Mouse (Mus musculus) lung, embryonic 14.5 days (tissue): Measurements from ENCODE around the gene Ngf. TPM values are rescaled to one million over a fixed set of nuclear protein-coding genes. Genes with fewer than 3 reads are reported as not detected.

Source experiments
- ATAC-seq: fragments of 200-750 bp; cut with Nextera tagmentation; 2 replicates; pipeline ENCODE4 v1.8.0; 2017; ENCODE audit warnings: mild to moderate bottlenecking, moderate TSS enrichment, moderate library complexity; ENCODE audit not compliant: insufficient read depth
- DNase-seq: peaks from one replicate; pipeline ENCODE4 v3.0.0-alpha.2; 2015
- H3K27ac ChIP-seq: fragments of 300-500 bp; sonication (generic); 2 replicates; pipeline ENCODE4 v1.5.1; 2014; ENCODE audit warnings: low read depth, mild to moderate bottlenecking, moderate library complexity
- H3K27me3 ChIP-seq: fragments of 300-500 bp; sonication (generic); 2 replicates; pipeline ENCODE4 v1.6.1; 2014; ENCODE audit warnings: low read length, control low read depth; ENCODE audit not compliant: insufficient read depth
- H3K36me3 ChIP-seq: fragments of 300-500 bp; sonication (generic); 2 replicates; pipeline ENCODE4 v1.6.1; 2014; ENCODE audit warnings: control low read depth; ENCODE audit not compliant: insufficient read depth
- H3K4me1 ChIP-seq: fragments of 300-500 bp; sonication (generic); 2 replicates; pipeline ENCODE4 v1.6.1; 2014; ENCODE audit warnings: antibody characterized with exemption, control low read depth; ENCODE audit not compliant: insufficient read depth
- H3K4me2 ChIP-seq: fragments of 300-500 bp; sonication (generic); 2 replicates; pipeline ENCODE4 v1.6.1; 2014; ENCODE audit warnings: mild to moderate bottlenecking
- H3K4me3 ChIP-seq: fragments of 300-500 bp; sonication (generic); 2 replicates; pipeline ENCODE4 v1.5.1; 2014; ENCODE audit warnings: low read depth, low read length
- H3K9ac ChIP-seq: fragments of 300-500 bp; sonication (generic); 2 replicates; pipeline ENCODE4 v1.6.1; 2014
- H3K9me3 ChIP-seq: fragments of 300-500 bp; sonication (generic); 2 replicates; pipeline ENCODE4 v1.6.1; 2016; ENCODE audit warnings: low read depth, low read length, control low read depth
- CTCF ChIP-seq: IDR thresholded peaks from 2 replicates; pipeline ENCODE4 v1.5.1; 2016; ENCODE audit warnings: antibody characterized with exemption, low read depth
- WGBS: fragments of 180-500 bp; shearing (Covaris S2); extraction: QIAGEN DNeasy Blood & Tissue Kit; methylation state at CpG from one replicate; pipeline ENCODE4 v1.1.7; 2014; 5-methylcytosine and 5-hydroxymethylcytosine counted together
- polyA plus RNA-seq: library from polyadenylated mRNA; unstranded; fragments of >200 nt; fragmentation: Nextera tagmentation; extraction: Ambion mirVana; gene quantifications from 2 replicates; pipeline ENCODE4 v1.2.1, GENCODE M21; 2014

Gene Ngf
- polyA plus RNA-seq, 1 experiment from 2014 or later, result 0.82 TPM

- H3K36me3 ChIP-seq, result no peaks in the 10 kb centered on the region
- DNase-seq (no peak), ATAC-seq (no peak)
- H3K4me3 ChIP-seq, result no peak overlapping the region
- H3K27ac ChIP-seq, result no peak overlapping the region
- no peaks in the 10 kb centered on the region for H3K4me1 ChIP-seq
- no peak for TF ChIP-seq CTCF
- H3K27me3 ChIP-seq, result no peaks in the 10 kb centered on the region
- no peaks in the 10 kb centered on the region for H3K9me3 ChIP-seq
- WGBS, result 82% methylated on average over 2 of the region's 2 CpGs
- H3K9ac ChIP-seq, result no peak overlapping the region
- H3K4me2 ChIP-seq, result no peak overlapping the region
Measured at GRCm38 (mm10) chr3:102463339-102463738, 6.4 kb upstream of the Ngf start.

GRCm38 (mm10) chr3:102466587-102466986, 3.1 kb upstream of the Ngf start:
- no peaks in the 10 kb centered on the region for H3K36me3 ChIP-seq
- H3K9ac ChIP-seq, result no peak overlapping the region
- peaks cover 21% of the 10 kb centered on the region for H3K27me3 ChIP-seq
- ATAC-seq (no peak), DNase-seq (peak; percentile 85)
- WGBS, result 23% methylated on average over 3 of the region's 3 CpGs
- H3K9me3 ChIP-seq, result no peaks in the 10 kb centered on the region
- H3K4me3 ChIP-seq, result no peak overlapping the region
- TF ChIP-seq CTCF, result peak; percentile 90
- no peak overlapping the region for H3K27ac ChIP-seq
- H3K4me1 ChIP-seq, result 0 out of 2 replicates have a peak, but pooled peaks cover 3% of the 10 kb centered on the region
- no peak overlapping the region for H3K4me2 ChIP-seq

- TF ChIP-seq CTCF, result no peak
- no peak for DNase-seq
- WGBS, result 81% methylated on average over 8 of the region's 8 CpGs
- no peaks in the 10 kb centered on the region for H3K9me3 ChIP-seq
- no peak overlapping the region for H3K27ac ChIP-seq
- peaks cover 22% of the 10 kb centered on the region for H3K27me3 ChIP-seq
- H3K4me2 ChIP-seq, result no peak overlapping the region
- H3K36me3 ChIP-seq, result no peaks in the 10 kb centered on the region
- 0 out of 2 replicates have a peak, but pooled peaks cover 3% of the 10 kb centered on the region for H3K4me1 ChIP-seq
- ATAC-seq, result no peak
- H3K9ac ChIP-seq, result no peak overlapping the region
- H3K4me3 ChIP-seq, result no peak overlapping the region
Measured at GRCm38 (mm10) chr3:102467121-102467520, 2.6 kb upstream of the Ngf start.

- H3K9me3 ChIP-seq, result no peaks in the 10 kb centered on the region
- no peaks in the 10 kb centered on the region for H3K36me3 ChIP-seq
- no peak overlapping the region for H3K4me3 ChIP-seq
- H3K4me2 ChIP-seq, result peak overlapping the region; percentile 73; the same call in 1 of the 2 replicates
- H3K9ac ChIP-seq, result no peak overlapping the region
- no peak for DNase-seq
- peaks cover 22% of the 10 kb centered on the region for H3K27me3 ChIP-seq
- no peak overlapping the region for H3K27ac ChIP-seq
- H3K4me1 ChIP-seq, result 0 out of 2 replicates have a peak, but pooled peaks cover 3% of the 10 kb centered on the region
- no peak for ATAC-seq
- TF ChIP-seq CTCF, result no peak
- WGBS, result 61% methylated on average over 5 of the region's 5 CpGs
Measured at GRCm38 (mm10) chr3:102471251-102471650, 1.5 kb downstream of the Ngf start.

GRCm38 (mm10) chr3:102471799-102472198, 2.1 kb downstream of the Ngf start:
- Histone ChIP-seq H3K36me3 (no peaks in the 10 kb centered on the region), H3K4me3 (no peak overlapping the region), H3K4me2 (0 out of 2 replicates have a peak overlapping the region, but pooled peaks have one; percentile 10), H3K9ac (no peak overlapping the region), H3K9me3 (no peaks in the 10 kb centered on the region), H3K27ac (no peak overlapping the region), H3K4me1 (0 out of 2 replicates have a peak, but pooled peaks cover 3% of the 10 kb centered on the region), H3K27me3 (peaks cover 22% of the 10 kb centered on the region)
- WGBS, result 33% methylated on average over 5 of the region's 5 CpGs
- no peak for TF ChIP-seq CTCF
- no peak for ATAC-seq
- no peak for DNase-seq

GRCm38 (mm10) chr3:102474275-102475155, 4.8 kb downstream of the Ngf start:
- no peak for ATAC-seq

GRCm38 (mm10) chr3:102477917-102478694, 8.4 kb downstream of the Ngf start:
- DNase-seq (no peak), ATAC-seq (no peak)
- no peak for TF ChIP-seq CTCF
- 77% methylated on average over 12 of the region's 12 CpGs for WGBS
- H3K27ac ChIP-seq, result no peak overlapping the region
- no peaks in the 10 kb centered on the region for H3K9me3 ChIP-seq
- no peak overlapping the region for H3K4me2 ChIP-seq
- no peak overlapping the region for H3K9ac ChIP-seq
- H3K4me3 ChIP-seq, result no peak overlapping the region
- H3K4me1 ChIP-seq, result no peaks in the 10 kb centered on the region
- no peaks in the 10 kb centered on the region for H3K36me3 ChIP-seq
- no peaks in the 10 kb centered on the region for H3K27me3 ChIP-seq

More at GRCm38 (mm10) chr3:102474275-102475155, 4.8 kb downstream of the Ngf start:
- no peak for DNase-seq
- H3K4me1 ChIP-seq, result 0 out of 2 replicates have a peak, but pooled peaks cover 3% of the 10 kb centered on the region
- no peak overlapping the region for H3K27ac ChIP-seq
- H3K4me2 ChIP-seq, result no peak overlapping the region
- H3K4me3 ChIP-seq, result no peak overlapping the region
- no peaks in the 10 kb centered on the region for H3K36me3 ChIP-seq
- peaks cover 18% of the 10 kb centered on the region for H3K27me3 ChIP-seq
- no peak for TF ChIP-seq CTCF
- 73% methylated on average over 15 of the region's 15 CpGs for WGBS
- no peaks in the 10 kb centered on the region for H3K9me3 ChIP-seq
- H3K9ac ChIP-seq, result no peak overlapping the region
